Mouse (Mus musculus) sigmoid colon, adult 10 weeks (tissue): ENCODE results near the gene Gm16485. TPM values are rescaled to one million over a fixed set of nuclear protein-coding genes. Genes with fewer than 3 reads are reported as not detected.

Experiments
- polyA plus RNA-seq: library from polyadenylated mRNA; stranded (reverse); fragments of 350-450 nt; fragmentation: Illumina TruSeq; extraction: RNeasy Lipid Tissue Mini Kit (QIAGEN cat#74804); gene quantifications from one replicate; pipeline ENCODE4 v1.2.3, GENCODE M21; 2014; ENCODE audit warnings: low read depth, low replicate concordance

Gene Gm16485
- not detected for polyA plus RNA-seq

GRCm38 (mm10) chr9:8971491-8971890 is at the start of gene Gm16485:
Gm16485 (plus strand) TSS chr9:8971791.

Other genes starting within 250 kb of the Gm16485 start
- 0.47 TPM for gene Pgr, start 72.0 kb upstream of the Gm16485 start, polyA plus RNA-seq